Mouse (Mus musculus): ENCODE measurements around the gene Ypel5. TPM values are rescaled to one million over a fixed set of nuclear protein-coding genes. Genes with fewer than 3 reads are reported as not detected.
A peak's percentile ranks its signal among the peaks of the same experiment; 100 is the strongest.

The Ypel5 gene
- 10 to 100 TPM; 58.2 to 64.8 TPM for total RNA-seq (2021)
- long read RNA-seq, experiment 1, transcript Ypel5-202 (3 exons, 2,419 nt): minor isoform, 7 of 41 reads
- long read RNA-seq, experiment 1, transcript Ypel5-205 (3 exons, 704 nt): minor isoform, 7 of 41 reads
- long read RNA-seq, experiment 1, transcript Ypel5-201 (3 exons, 3,120 nt): major isoform, 25 of 41 reads
- long read RNA-seq, experiment 1, partial matches to known transcripts: 2 of 41 reads
- long read RNA-seq, experiment 1, other reads (novel, unspliced or antisense): 0 of 41 reads
- long read RNA-seq, experiment 2, transcript Ypel5-202 (3 exons, 2,419 nt): minor isoform, 25 of 110 reads
- long read RNA-seq, experiment 2, transcript Ypel5-205 (3 exons, 704 nt): minor isoform, 11 of 110 reads
- long read RNA-seq, experiment 2, transcript Ypel5-201 (3 exons, 3,120 nt): major isoform, 68 of 110 reads
- long read RNA-seq, experiment 2, partial matches to known transcripts: 4 of 110 reads
- long read RNA-seq, experiment 2, other reads (novel, unspliced or antisense): 2 of 110 reads

DNA sequence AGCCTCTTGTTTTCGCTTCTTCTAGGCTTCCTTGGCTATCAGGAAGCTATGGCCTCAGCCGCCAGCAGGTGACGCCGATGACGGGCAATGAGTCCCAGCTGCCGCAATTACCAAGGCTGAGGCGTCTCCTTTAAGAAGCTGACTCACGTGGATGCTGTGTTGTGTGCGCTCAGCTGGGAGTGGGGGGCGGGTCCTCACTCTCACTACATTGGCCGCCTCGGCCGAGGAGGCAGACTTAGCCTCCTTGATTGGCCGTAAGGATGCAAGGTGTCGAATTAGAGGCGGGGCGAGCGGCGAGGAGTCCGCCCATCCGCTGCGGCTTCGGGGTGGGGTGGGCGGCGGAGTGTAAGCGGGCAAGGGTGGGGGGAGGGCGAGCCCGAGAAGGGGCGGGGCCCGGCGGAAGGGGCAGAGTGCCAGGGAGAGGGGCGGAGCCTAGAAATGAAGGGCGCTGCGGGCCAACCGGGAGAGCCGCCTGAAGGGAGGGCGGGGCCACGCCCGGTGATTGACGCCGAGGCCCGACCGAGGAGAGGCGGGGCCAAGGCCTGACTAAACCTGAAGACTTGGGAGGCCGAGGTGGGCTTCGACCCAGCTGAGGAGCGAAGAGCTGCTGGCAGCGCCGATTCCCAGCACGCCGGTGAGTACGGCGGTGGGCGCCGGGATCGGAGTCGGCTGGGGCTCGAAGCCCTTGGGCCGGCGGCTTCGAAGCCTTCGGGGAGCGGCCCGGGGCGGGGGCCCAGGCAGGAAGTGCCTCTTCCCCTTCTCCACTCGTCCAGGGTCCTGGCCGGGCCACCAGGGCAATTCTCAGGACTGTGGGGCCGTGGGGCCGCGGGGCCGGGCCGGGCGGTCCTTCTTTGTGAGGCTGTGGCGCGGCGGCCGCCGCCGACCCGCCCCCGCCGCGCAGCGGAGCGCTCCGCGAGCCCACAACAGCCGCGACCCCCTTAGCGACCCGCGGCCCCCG lies at the start of gene Ypel5:
TSS of gene Ypel5 (plus strand) at position 296 of the 958 bp plus-strand sequence.
- DNase-seq (ENCODE audit: low spot score in 2 of 2): peak; percentile 98

- no peak for DNase-seq (ENCODE audit: low spot score in 2 of 2)
Observed at GRCm38 (mm10) chr17:72787886-72788436, 48.3 kb upstream of the Ypel5 start.

GRCm38 (mm10) chr17:72793278-72793677 lies 43.0 kb upstream of the Ypel5 start:
- no peak for DNase-seq (ENCODE audit: low spot score in 2 of 2)

GRCm38 (mm10) chr17:72794660-72795059 lies 41.6 kb upstream of the Ypel5 start:
- no peak for DNase-seq (ENCODE audit: low spot score in 2 of 2)

DNA sequence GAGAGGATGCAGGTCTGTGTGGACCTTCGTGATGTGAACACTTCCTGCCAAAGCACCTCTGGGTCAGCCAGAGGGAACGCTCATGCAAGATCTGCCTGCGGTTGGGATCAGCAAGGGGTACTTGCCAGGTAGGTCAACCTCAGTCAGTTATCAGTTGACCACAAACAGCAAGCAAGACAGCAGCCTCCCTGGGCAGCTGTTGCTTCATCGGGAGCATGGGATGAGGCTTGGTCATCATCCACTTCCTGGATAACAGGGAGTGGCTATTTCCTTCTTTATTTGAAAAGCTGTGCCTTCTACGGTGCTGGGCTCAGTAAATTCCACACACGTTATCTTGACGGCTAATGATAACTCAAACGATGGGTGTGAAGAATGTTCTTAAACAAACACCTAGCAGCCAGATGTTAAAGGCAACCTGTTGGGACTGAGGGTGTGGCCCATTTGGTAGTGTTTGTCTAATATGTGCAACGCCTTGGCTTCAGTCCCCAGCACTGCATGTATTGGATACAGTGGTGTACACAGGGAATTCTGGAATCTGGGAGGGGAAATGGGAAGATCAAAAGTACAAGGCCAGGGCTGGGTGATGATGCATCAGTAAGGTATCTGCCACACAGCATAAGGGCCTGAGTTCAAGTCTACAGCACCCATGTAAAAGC lies 40.7 kb upstream of the Ypel5 start:
- DNase-seq (ENCODE audit: low spot score in 2 of 2): no peak

GRCm38 (mm10) chr17:72796506-72796905 lies 39.7 kb upstream of the Ypel5 start:
- DNase-seq (ENCODE audit: low spot score in 2 of 2): no peak

- DNase-seq (ENCODE audit: low spot score in 2 of 2): peak in 1 of 2 experiments; percentile 17
Observed at GRCm38 (mm10) chr17:72797867-72798266, 38.4 kb upstream of the Ypel5 start.

GRCm38 (mm10) chr17:72809942-72810654 lies 26.2 kb upstream of the Ypel5 start:
- DNase-seq (ENCODE audit: low spot score in 2 of 2): no peak

DNA sequence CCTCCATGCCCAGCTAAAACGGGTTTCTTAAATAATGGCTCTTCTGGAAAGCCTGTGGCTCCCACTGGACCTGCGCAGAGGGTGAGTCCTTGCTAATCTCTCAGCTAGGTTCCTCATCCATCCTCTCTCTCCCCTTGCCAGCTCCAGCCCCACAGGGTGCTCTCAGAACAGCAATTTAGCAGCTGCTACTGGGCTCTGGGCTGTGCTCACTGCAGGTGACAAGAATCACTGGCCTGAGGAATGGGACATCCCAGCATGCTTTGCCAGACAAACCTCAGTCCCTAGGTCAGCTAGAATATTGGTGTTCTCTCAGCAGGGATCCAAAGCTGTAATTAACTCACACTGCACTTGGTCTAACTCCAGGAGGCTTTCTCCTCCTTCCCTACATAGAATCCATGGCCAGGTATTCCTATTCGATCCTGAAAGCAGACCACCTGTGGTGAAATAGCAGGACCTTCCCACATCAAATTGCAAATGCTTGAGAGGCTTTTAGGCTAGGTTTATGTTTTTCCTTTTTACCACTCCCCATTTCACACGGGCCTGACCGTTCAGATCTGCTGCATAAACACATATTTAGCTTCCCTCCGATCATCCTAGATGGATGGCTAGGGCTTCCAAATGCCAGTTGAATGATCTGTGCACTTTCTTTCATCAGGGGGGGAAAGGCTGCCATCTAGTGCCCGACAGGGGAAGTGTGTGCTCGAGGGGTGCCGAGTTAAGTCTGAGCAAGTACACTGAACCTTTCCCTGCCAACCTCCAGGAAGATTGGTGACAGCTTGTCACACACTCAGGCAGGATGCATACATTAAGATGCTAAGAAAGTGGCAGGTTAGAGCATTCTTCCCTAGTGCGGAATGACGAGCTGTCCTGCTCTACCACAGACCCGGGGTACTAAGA lies 22.6 kb upstream of the Ypel5 start:
- DNase-seq (ENCODE audit: low spot score in 2 of 2): peak; percentile 49 to 57

DNA sequence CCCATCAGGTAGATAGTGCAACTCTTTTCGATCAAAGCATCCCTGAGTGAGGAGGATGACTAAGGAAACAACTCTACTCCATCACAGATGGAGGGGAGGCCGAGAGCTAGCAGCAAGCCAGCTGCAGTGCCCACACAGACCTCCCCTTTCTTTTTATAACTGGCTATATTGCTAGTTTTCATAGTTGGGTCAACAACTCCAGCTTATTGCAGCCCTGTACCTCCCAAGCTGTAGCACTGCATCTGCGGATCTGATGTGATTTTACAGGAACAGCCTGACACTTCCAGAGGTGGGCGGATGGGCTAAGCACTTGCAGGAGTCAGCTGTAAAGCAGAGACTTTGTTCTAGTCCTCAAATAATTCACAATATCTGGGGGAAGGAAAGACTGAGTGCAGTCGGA lies 18.7 kb upstream of the Ypel5 start:
- no peak for DNase-seq (ENCODE audit: low spot score in 2 of 2)

DNA sequence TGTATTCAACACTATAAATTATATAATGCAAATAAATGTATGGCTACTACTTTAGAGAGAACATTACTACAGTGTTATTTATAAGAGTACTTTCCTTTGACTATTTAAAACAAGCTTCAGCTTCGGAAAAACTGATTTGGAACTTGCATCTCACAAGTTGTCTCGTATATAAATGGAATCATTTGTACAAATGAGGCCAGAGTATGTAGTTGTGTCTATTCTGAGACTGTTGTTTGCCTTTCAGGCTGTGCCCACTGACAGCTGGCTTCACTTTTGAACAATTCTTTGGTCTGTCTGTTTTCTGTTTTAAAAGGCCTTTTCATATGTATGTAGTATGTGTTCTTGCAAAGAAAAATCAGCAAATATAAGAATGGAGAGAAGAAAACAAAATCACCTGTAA lies 16.5 kb upstream of the Ypel5 start:
- no peak for DNase-seq (ENCODE audit: low spot score in 2 of 2)

DNA sequence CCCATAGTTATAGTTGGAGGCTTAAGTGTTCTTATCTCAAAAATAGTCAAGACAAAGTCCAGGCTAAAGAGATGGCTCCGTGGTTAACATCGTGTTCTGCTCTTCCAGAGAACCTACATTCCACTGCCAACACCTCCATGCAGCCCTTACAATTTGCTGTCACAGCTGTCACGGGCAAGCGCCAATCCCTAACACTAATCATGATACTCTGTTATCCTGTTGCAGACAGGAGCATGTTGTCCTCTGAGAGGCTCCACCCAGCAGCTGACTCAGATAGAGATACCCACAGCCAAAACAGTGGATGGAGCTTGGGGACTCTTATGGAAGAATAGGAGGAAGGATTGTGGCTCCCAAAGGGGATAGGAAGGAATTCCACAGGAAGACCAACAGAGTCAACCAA lies 15.8 kb upstream of the Ypel5 start:
- DNase-seq (ENCODE audit: low spot score in 2 of 2): no peak

DNA sequence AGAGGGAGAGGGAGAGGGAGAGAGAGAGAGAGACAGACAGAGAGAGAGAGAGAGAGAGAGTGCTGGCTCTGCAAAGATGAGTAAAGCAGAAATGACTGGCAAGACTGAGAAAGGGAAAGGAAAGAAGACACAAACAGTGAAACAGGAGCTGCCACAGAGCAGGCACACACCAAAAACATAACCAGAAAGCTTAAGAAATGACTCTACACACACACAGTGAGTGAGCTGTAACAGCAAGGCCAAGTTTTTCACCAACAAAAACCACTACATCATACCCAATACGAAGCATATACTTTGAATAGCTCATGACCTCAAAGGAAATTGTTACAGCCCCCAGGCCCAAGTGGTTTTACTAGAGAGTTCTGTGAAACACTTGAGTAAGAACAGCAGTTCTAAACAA lies 14.3 kb upstream of the Ypel5 start:
- DNase-seq (ENCODE audit: low spot score in 2 of 2): no peak

DNA sequence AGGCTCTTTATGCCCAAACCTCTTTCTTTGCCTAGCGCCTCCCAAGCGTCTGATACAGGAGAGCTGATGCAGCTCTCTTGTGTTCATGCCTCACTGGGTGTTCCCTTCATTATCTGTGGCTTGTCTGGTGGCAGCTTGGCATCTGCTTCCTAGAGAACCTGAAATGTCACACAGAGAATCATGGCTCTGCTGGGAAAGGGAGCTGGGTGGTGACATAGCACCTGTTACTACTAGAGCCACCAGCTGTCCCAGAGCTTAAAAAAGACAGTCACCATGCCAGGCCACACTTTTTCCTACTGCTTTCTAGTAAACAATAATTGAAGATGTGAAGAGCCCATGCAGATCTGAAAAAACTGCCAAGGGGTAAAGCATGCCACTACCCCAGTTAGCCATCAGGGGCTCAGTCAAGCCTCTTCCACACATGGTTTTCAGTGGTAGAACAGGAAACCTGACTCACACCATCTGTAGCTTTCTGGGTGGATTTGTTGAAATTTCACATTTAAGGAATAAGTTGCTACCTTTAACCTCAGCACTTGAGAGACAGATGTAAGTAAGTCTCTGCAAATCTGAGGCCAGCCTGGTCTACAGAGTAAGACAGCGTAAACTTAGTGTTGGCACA lies 9.2 kb upstream of the Ypel5 start:
- DNase-seq (ENCODE audit: low spot score in 2 of 2): no peak

DNA sequence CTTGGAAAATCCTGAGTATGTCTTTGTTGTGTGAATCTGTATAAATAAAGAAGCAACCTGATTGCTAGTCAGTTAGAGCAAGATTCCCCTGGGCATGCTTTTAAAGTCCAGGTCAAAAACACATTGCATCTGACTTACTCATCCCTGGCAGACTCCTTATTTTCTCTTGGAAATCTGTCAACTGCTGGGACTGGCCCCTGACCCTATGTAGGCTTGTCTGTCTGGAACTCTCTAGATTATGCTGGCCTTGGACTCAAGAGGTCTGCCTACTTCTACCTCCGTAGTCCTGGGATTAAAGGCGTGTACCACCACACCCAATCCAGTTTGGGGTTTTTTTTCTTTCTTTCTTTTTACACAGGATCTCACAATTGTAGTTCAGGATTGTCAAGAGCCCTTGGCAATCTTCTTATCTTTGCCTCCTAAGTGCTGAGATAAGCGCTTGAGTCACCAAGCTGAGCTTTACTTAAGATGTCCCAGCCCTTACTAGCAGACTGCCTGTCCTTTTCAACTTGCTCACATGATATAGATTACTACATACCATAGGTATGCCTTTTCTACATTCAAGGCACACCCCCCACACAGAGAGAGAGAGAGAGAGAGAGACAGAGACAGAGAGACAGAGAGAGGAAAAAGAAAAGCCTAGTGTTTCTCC lies 8.1 kb upstream of the Ypel5 start:
- DNase-seq (ENCODE audit: low spot score in 2 of 2): no peak

DNA sequence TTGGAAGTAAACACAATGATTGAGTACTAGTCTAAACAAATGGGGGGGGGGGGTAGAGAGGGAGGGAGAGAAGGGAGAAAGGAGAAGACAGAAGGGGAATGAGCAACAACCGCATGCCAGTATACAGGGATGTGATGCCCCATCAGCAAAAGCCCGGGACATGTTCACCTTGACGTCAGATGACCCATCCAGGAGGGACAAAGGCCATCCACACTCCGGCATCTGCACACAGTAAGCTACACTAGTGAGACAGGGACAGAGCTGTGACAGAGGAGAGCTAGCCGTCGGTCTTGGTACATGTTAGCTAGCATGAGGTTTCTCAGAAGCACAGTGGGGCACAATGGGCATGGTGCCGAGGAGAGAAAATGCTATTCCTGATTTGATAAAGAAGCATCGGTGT lies 7.6 kb upstream of the Ypel5 start:
- no peak for DNase-seq (ENCODE audit: low spot score in 2 of 2)

GRCm38 (mm10) chr17:72837140-72837712 lies 973 bp downstream of the Ypel5 start:
- peak; percentile 91 to 94 for DNase-seq (ENCODE audit: low spot score in 2 of 2)
